In genomic region chr4:59876570-59876969, GRCm38 (mm10) we compare ENCODE assay signal across 20 mouse cellular contexts. TPM values are rescaled to one million over a fixed set of nuclear protein-coding genes. Genes with fewer than 3 reads are reported as not detected.
"Had no signal": no experiment of that assay in that cellular context is flagged by ENCODE, and none has a peak within 500 bp of the region (broad histone marks: within the 10 kb centered on the region; RNA-seq: fewer than 3 reads in every experiment).

No protein-coding gene starts in this region.

- H3K4me3 ChIP-seq: limb, embryonic 12.5 days; liver, embryonic 13.5 days; lung, embryonic 15.5 days; megakaryocyte, embryonic 14.5 days; midbrain, embryonic 12.5 days; stomach, embryonic 15.5 days had no signal

- ATAC-seq: liver, postnatal 0 days had no signal

- H3K9me3 ChIP-seq: limb, embryonic 12.5 days; liver, embryonic 13.5 days; lung, embryonic 15.5 days; megakaryocyte, embryonic 14.5 days; midbrain, embryonic 12.5 days; stomach, embryonic 15.5 days had no signal

- H3K27ac ChIP-seq: limb, embryonic 12.5 days; liver, embryonic 13.5 days; lung, embryonic 15.5 days; macrophage; midbrain, embryonic 12.5 days; stomach, embryonic 15.5 days had no signal

- H3K4me2 ChIP-seq: limb, embryonic 12.5 days; liver, embryonic 13.5 days; lung, embryonic 15.5 days; midbrain, embryonic 12.5 days; stomach, embryonic 15.5 days had no signal

- H3K27me3 ChIP-seq: limb, embryonic 12.5 days; liver, embryonic 13.5 days; lung, embryonic 15.5 days; megakaryocyte, embryonic 14.5 days; midbrain, embryonic 12.5 days; stomach, embryonic 15.5 days had no signal

- DNase-seq: kidney, adult 8-10 months; kidney, postnatal 25 days; liver; liver, embryonic 13.5 days; liver, postnatal 0 days; lung, postnatal 14 days; right cerebral cortex, postnatal 14 days; thymus, adult 2 months; thymus, postnatal 25 days had no signal

- H3K9ac ChIP-seq: limb, embryonic 12.5 days; liver, embryonic 13.5 days; liver, postnatal 0 days; lung, embryonic 15.5 days; midbrain, embryonic 12.5 days; stomach, embryonic 15.5 days had no signal

- H3K4me1 ChIP-seq: limb, embryonic 12.5 days; lung, embryonic 15.5 days; midbrain, embryonic 12.5 days; stomach, embryonic 15.5 days had no signal

RNA-seq across cellular contexts. Expression of gene Slc46a2, which starts 38.3 kb away (rescaled TPM):
- total RNA-seq: layer of hippocampus, adult 18-20 months; layer of hippocampus, postnatal 10 days; left cerebral cortex, postnatal 36 days had no signal
- polyA plus RNA-seq: kidney, embryonic 16.5 days; limb, embryonic 12.5 days; liver, embryonic 13.5 days; liver, postnatal 0 days; macrophage; midbrain, embryonic 12.5 days; spleen, adult 2 months had no signal
